Mouse (Mus musculus): ENCODE measurements at regions not wholly inside any gene's neighbourhood (a gene's known extent, or its start where the extent isn't known, plus 50 kb on each side); places are given as distances from the start of the nearest gene placed in this dataset.
A peak's percentile ranks its signal among the peaks of the same experiment; 100 is the strongest.
"Not testable (repeated sequence)": the region's sequence is repeated elsewhere in the genome, so short reads cannot be mapped to it uniquely, and the experiment has no call there.

- DNase-seq (ENCODE audit: extremely low spot score in 1 of 2, low spot score in 1 of 2) = peak; percentile 39 to 62
These were observed 60.1 kb downstream of the Dynlt1b start for GRCm38 (mm10) chr17:6489926-6490564.

GRCm38 (mm10) chr17:6490565-6490935 lies 60.6 kb downstream of the Dynlt1b start:
- not testable (repeated sequence) for DNase-seq (ENCODE audit: extremely low spot score in 1 of 2, low spot score in 1 of 2)

GRCm38 (mm10) chr17:6492501-6492900 lies 62.6 kb downstream of the Dynlt1b start:
- DNase-seq (ENCODE audit: extremely low spot score in 1 of 2, low spot score in 1 of 2) = peak in 1 of 2 experiments; percentile 35

GRCm38 (mm10) chr17:6492950-6493349 lies 63.0 kb downstream of the Dynlt1b start:
- peak; percentile 54 to 65 for DNase-seq (ENCODE audit: extremely low spot score in 1 of 2, low spot score in 1 of 2)

GRCm38 (mm10) chr17:6496491-6496890 lies 66.6 kb downstream of the Dynlt1b start:
- DNase-seq (ENCODE audit: extremely low spot score in 1 of 2, low spot score in 1 of 2) = not testable (repeated sequence)

- DNase-seq (ENCODE audit: extremely low spot score in 1 of 2, low spot score in 1 of 2) = peak in 1 of 2 experiments; percentile 15
These were observed 72.8 kb downstream of the Dynlt1b start for GRCm38 (mm10) chr17:6502676-6503075.

- DNase-seq (ENCODE audit: extremely low spot score in 1 of 2, low spot score in 1 of 2) = not testable (repeated sequence)
These were observed 76.0 kb downstream of the Dynlt1b start for GRCm38 (mm10) chr17:6505896-6506295.

GRCm38 (mm10) chr17:6515128-6515527 lies 85.2 kb downstream of the Dynlt1b start:
- DNase-seq (ENCODE audit: extremely low spot score in 1 of 2, low spot score in 1 of 2) = not testable (repeated sequence)

- not testable (repeated sequence) for DNase-seq (ENCODE audit: extremely low spot score in 1 of 2, low spot score in 1 of 2)
These were observed 82.4 kb upstream of the Dynlt1c start for GRCm38 (mm10) chr17:6519107-6519506.

GRCm38 (mm10) chr17:6520001-6520400 lies 81.5 kb upstream of the Dynlt1c start:
- not testable (repeated sequence) for DNase-seq (ENCODE audit: extremely low spot score in 1 of 2, low spot score in 1 of 2)

GRCm38 (mm10) chr17:6520751-6521150 lies 80.7 kb upstream of the Dynlt1c start:
- not testable (repeated sequence) for DNase-seq (ENCODE audit: extremely low spot score in 1 of 2, low spot score in 1 of 2)

GRCm38 (mm10) chr17:6522185-6522584 lies 79.3 kb upstream of the Dynlt1c start:
- not testable (repeated sequence) for DNase-seq (ENCODE audit: extremely low spot score in 1 of 2, low spot score in 1 of 2)

- DNase-seq (ENCODE audit: extremely low spot score in 1 of 2, low spot score in 1 of 2) = not testable (repeated sequence)
These were observed 62.7 kb upstream of the Dynlt1c start for GRCm38 (mm10) chr17:6538723-6539122.

- not testable (repeated sequence) for DNase-seq (ENCODE audit: extremely low spot score in 1 of 2, low spot score in 1 of 2)
These were observed 54.3 kb upstream of the Dynlt1c start for GRCm38 (mm10) chr17:6547064-6547760.

GRCm38 (mm10) chr17:6547937-6548336 lies 53.5 kb upstream of the Dynlt1c start:
- DNase-seq (ENCODE audit: extremely low spot score in 1 of 2, low spot score in 1 of 2) = not testable (repeated sequence)

Data from layer of hippocampus, postnatal 25 days (tissue).